Mouse (Mus musculus) MEL (cell line): ENCODE measurements around the gene Kcnn3. TPM values are rescaled to one million over a fixed set of nuclear protein-coding genes. Genes with fewer than 3 reads are reported as not detected.

Source experiments
- DNase-seq: peaks from one replicate; pipeline ENCODE4 v3.0.0; 2011; ENCODE audit warnings: low read depth, low spot score
- H3K27ac ChIP-seq: 2 replicates; pipeline ENCODE4 v1.5.1; 2012; ENCODE audit warnings: low read depth, mild to moderate bottlenecking, control low read depth, low read length, moderate library complexity; ENCODE audit not compliant: control insufficient read depth
- H3K27me3 ChIP-seq, 2 experiments: fragments of 150-350 bp in 1 of 2; sonication (generic) in 1 of 2; 2 replicates each; pipeline ENCODE4 v1.6.1; 2012; ENCODE audit warnings: low read length in 2 of 2, mild to moderate bottlenecking in 2 of 2, improper control_type of control experiment in 1 of 2, moderate library complexity in 1 of 2; ENCODE audit not compliant: insufficient read depth in 2 of 2, control insufficient read depth in 1 of 2
- H3K36me3 ChIP-seq, 2 experiments: 2 replicates each; pipeline ENCODE4 v1.6.1; 2012 to 2014; ENCODE audit warnings: low read length in 2 of 2, improper control_type of control experiment in 1 of 2, inconsistent platforms in 1 of 2, mild to moderate bottlenecking in 1 of 2; ENCODE audit not compliant: insufficient read depth in 2 of 2, control insufficient read depth in 1 of 2
- H3K4me1 ChIP-seq, 2 experiments: fragments of 150-350 bp in 1 of 2; sonication (generic) in 1 of 2; 2 replicates each; pipeline ENCODE4 v1.6.1; 2012; ENCODE audit warnings: low read length in 2 of 2, improper control_type of control experiment in 1 of 2, mild to moderate bottlenecking in 1 of 2; ENCODE audit not compliant: insufficient read depth in 2 of 2, control insufficient read depth in 1 of 2
- H3K4me3 ChIP-seq, 2 experiments: fragments of 150-350 bp in 1 of 2; sonication (generic) in 1 of 2; 2 replicates each; pipeline ENCODE4 v1.5.1; 2012; ENCODE audit warnings: low read depth in 2 of 2, low read length in 2 of 2, mild to moderate bottlenecking in 2 of 2, moderate library complexity in 2 of 2, control low read depth in 1 of 2, improper control_type of control experiment in 1 of 2; ENCODE audit not compliant: control insufficient read depth in 1 of 2, insufficient read depth in 1 of 2
- H3K79me2 ChIP-seq: 2 replicates; pipeline ENCODE4 v1.6.1; 2012; ENCODE audit warnings: mild to moderate bottlenecking, low read length, moderate library complexity; ENCODE audit not compliant: control insufficient read depth, poor library complexity, insufficient read depth
- H3K9ac ChIP-seq: 2 replicates; pipeline ENCODE4 v1.6.1; 2012; ENCODE audit warnings: low read depth, mild to moderate bottlenecking, control low read depth, low read length, moderate library complexity; ENCODE audit not compliant: control insufficient read depth, poor library complexity, severe bottlenecking
- H3K9me3 ChIP-seq: fragments of 150-350 bp; sonication (generic); replicated peaks from 2 replicates; pipeline ENCODE4 v1.6.1; 2012; ENCODE audit warnings: mild to moderate bottlenecking, low read length, improper control_type of control experiment, moderate library complexity; ENCODE audit not compliant: insufficient read depth
- BHLHE40 ChIP-seq: IDR thresholded peaks from 2 replicates; pipeline ENCODE4 v1.6.1; 2012; ENCODE audit warnings: low read depth, mild to moderate bottlenecking, inconsistent platforms, low read length, improper control_type of control experiment, borderline replicate concordance
- CHD1 ChIP-seq: IDR thresholded peaks from 2 replicates; pipeline ENCODE4 v1.6.1; 2012; ENCODE audit warnings: low read depth, mild to moderate bottlenecking, inconsistent platforms, low read length, improper control_type of control experiment
- CHD2 ChIP-seq: IDR thresholded peaks from 2 replicates; pipeline ENCODE4 v1.6.1; 2011; ENCODE audit warnings: low read length, improper control_type of control experiment
- CTCF ChIP-seq, 3 experiments: IDR thresholded peaks in 2 of 3; conservative IDR thresholded peaks in 1 of 3; 2 replicates each; pipeline ENCODE4 v1.5.1; 2011 to 2012; ENCODE audit warnings: low read length in 3 of 3, low read depth in 2 of 3, mild to moderate bottlenecking in 2 of 3, improper control_type of control experiment in 1 of 3, inconsistent platforms in 1 of 3, mixed read lengths in 1 of 3, moderate library complexity in 1 of 3; ENCODE audit not compliant: control insufficient read depth in 1 of 3, insufficient read depth in 1 of 3, poor library complexity in 1 of 3, severe bottlenecking in 1 of 3
- ELF1 ChIP-seq: IDR thresholded peaks from 2 replicates; pipeline ENCODE4 v1.6.1; 2014; ENCODE audit warnings: low read depth, mild to moderate bottlenecking, inconsistent platforms, low read length, improper control_type of control experiment, moderate library complexity
- ETS1 ChIP-seq: IDR thresholded peaks from 2 replicates; pipeline ENCODE4 v1.6.1; 2012; ENCODE audit warnings: low read depth, mild to moderate bottlenecking, inconsistent platforms, low read length, improper control_type of control experiment, moderate library complexity
- GABPA ChIP-seq: IDR thresholded peaks from 2 replicates; pipeline ENCODE4 v1.6.1; 2012; ENCODE audit warnings: low read depth, mild to moderate bottlenecking, inconsistent platforms, low read length, improper control_type of control experiment, moderate library complexity
- GATA1 ChIP-seq: IDR thresholded peaks from 2 replicates; pipeline ENCODE4 v1.6.1; 2011; ENCODE audit warnings: low read depth, low read length, improper control_type of control experiment
- HCFC1 ChIP-seq: IDR thresholded peaks from 2 replicates; pipeline ENCODE4 v1.6.1; 2012; ENCODE audit warnings: low read depth, mild to moderate bottlenecking, inconsistent platforms, low read length, improper control_type of control experiment, moderate library complexity
- KAT2A ChIP-seq: conservative IDR thresholded peaks from 2 replicates; pipeline ENCODE4 v1.6.1; 2012; ENCODE audit warnings: low read depth, low read length, improper control_type of control experiment, inconsistent platforms
- MAFK ChIP-seq: IDR thresholded peaks from 2 replicates; pipeline ENCODE4 v1.6.1; 2011; ENCODE audit warnings: low read depth, mild to moderate bottlenecking, low read length, improper control_type of control experiment, borderline replicate concordance
- MAX ChIP-seq: IDR thresholded peaks from 2 replicates; pipeline ENCODE4 v1.6.1; 2011; ENCODE audit warnings: low read length, improper control_type of control experiment
- MEF2A ChIP-seq: IDR thresholded peaks from 2 replicates; pipeline ENCODE4 v1.6.1; 2014; ENCODE audit warnings: low read depth, mild to moderate bottlenecking, inconsistent platforms, low read length, improper control_type of control experiment; ENCODE audit not compliant: poor library complexity, insufficient replicate concordance, severe bottlenecking; ENCODE audit errors: extremely low read depth
- MXI1 ChIP-seq: IDR thresholded peaks from 2 replicates; pipeline ENCODE4 v1.6.1; 2011; ENCODE audit warnings: mild to moderate bottlenecking, low read depth, low read length, improper control_type of control experiment
- MYB ChIP-seq: IDR thresholded peaks from 2 replicates; pipeline ENCODE4 v1.6.1; 2011; ENCODE audit warnings: mild to moderate bottlenecking, low read depth, low read length, improper control_type of control experiment
- MYC ChIP-seq: IDR thresholded peaks from 2 replicates; pipeline ENCODE4 v1.6.1; 2011; ENCODE audit warnings: low read depth, mild to moderate bottlenecking, low read length, improper control_type of control experiment, moderate library complexity
- NRF1 ChIP-seq: IDR thresholded peaks from 2 replicates; pipeline ENCODE4 v1.6.1; 2014; ENCODE audit warnings: low read depth, mild to moderate bottlenecking, inconsistent platforms, low read length, improper control_type of control experiment, moderate library complexity; ENCODE audit not compliant: poor library complexity, insufficient read depth, severe bottlenecking
- POLR2A ChIP-seq, 2 experiments: IDR thresholded peaks; 2 replicates each; pipeline ENCODE4 v1.6.1; 2011 to 2012; ENCODE audit warnings: low read length in 2 of 2, mild to moderate bottlenecking in 2 of 2, control low read depth in 1 of 2, improper control_type of control experiment in 1 of 2, low read depth in 1 of 2, moderate library complexity in 1 of 2; ENCODE audit not compliant: control insufficient read depth in 1 of 2, insufficient read depth in 1 of 2, poor library complexity in 1 of 2
- POLR2AphosphoS2 ChIP-seq: IDR thresholded peaks from 2 replicates; pipeline ENCODE4 v1.6.1; 2011; ENCODE audit warnings: low read length, improper control_type of control experiment
- RAD21 ChIP-seq: IDR thresholded peaks from 2 replicates; pipeline ENCODE4 v1.6.1; 2011; ENCODE audit warnings: mild to moderate bottlenecking, low read depth, low read length, improper control_type of control experiment
- RCOR1 ChIP-seq: IDR thresholded peaks from 2 replicates; pipeline ENCODE4 v1.6.1; 2012; ENCODE audit warnings: low read depth, mild to moderate bottlenecking, inconsistent platforms, low read length, improper control_type of control experiment
- UBTF ChIP-seq: IDR thresholded peaks from 2 replicates; pipeline ENCODE4 v1.6.1; 2012; ENCODE audit warnings: low read depth, mild to moderate bottlenecking, inconsistent platforms, low read length, improper control_type of control experiment, moderate library complexity, borderline replicate concordance; ENCODE audit not compliant: insufficient read depth
- ZKSCAN1 ChIP-seq: IDR thresholded peaks from 2 replicates; pipeline ENCODE4 v1.6.1; 2012; ENCODE audit warnings: low read depth, mild to moderate bottlenecking, inconsistent platforms, low read length, improper control_type of control experiment, moderate library complexity
- ZMIZ1 ChIP-seq: IDR thresholded peaks from 2 replicates; pipeline ENCODE4 v1.6.1; 2012; ENCODE audit warnings: low read depth, mild to moderate bottlenecking, inconsistent platforms, low read length, improper control_type of control experiment, moderate library complexity
- ZNF384 ChIP-seq: IDR thresholded peaks from 2 replicates; pipeline ENCODE4 v1.6.1; 2012; ENCODE audit warnings: low read depth, mild to moderate bottlenecking, inconsistent platforms, low read length, improper control_type of control experiment
- polyA plus RNA-seq, 2 experiments: library from polyadenylated mRNA; stranded (reverse) in 1 of 2; unstranded in 1 of 2; fragments of >175 nt in 1 of 2; fragments of >200 nt in 1 of 2; gene quantifications; 2 replicates each; pipeline versions ENCODE4 v1.2.1 to v1.2.4; 2012; ENCODE audit warnings: low replicate concordance in 2 of 2, low read depth in 1 of 2; ENCODE audit not compliant: insufficient read length in 2 of 2, insufficient read depth in 1 of 2, missing spikeins in 1 of 2
- total RNA-seq: library from RNA; depleted of rRNA; stranded (reverse); fragments of 300-350 nt; gene quantifications from 2 replicates; pipeline ENCODE4 v1.2.3, GENCODE M21; 2012

Kcnn3 gene
- total and polyA plus RNA-seq, 3 experiments = 0.04 TPM; not detected in 2

- no peaks in the 10 kb centered on the region for H3K79me2 ChIP-seq
- no peaks in the 10 kb centered on the region for H3K36me3 ChIP-seq
- no peak for TF ChIP-seq CTCF (IDR thresholded peaks at IDR 0.05 in 2 of 3, conservative IDR thresholded peaks at IDR 0.05 in 1 of 3; ENCODE audit: control insufficient read depth in 1 of 3, insufficient read depth in 1 of 3, low read depth in 2 of 3, low read length in 3 of 3, poor library complexity in 1 of 3, severe bottlenecking in 1 of 3)
- no peak for TF ChIP-seq RAD21
- no peak for TF ChIP-seq KAT2A
- no peak for TF ChIP-seq ZMIZ1
- no peak for TF ChIP-seq ZNF384
- TF ChIP-seq CHD1 = no peak
- no peak for TF ChIP-seq GATA1
- TF ChIP-seq MAFK = no peak
- TF ChIP-seq MYB = no peak
- no peak for TF ChIP-seq ZKSCAN1
- no peak for TF ChIP-seq POLR2A (IDR thresholded peaks at IDR 0.05; ENCODE audit: control insufficient read depth in 1 of 2, insufficient read depth in 1 of 2, low read depth in 1 of 2, low read length in 2 of 2, poor library complexity in 1 of 2)
- TF ChIP-seq MXI1 = no peak
- TF ChIP-seq MYC = no peak
- TF ChIP-seq CHD2 = no peak
- TF ChIP-seq UBTF = no peak
- no peak overlapping the region for H3K27ac ChIP-seq
- H3K4me3 ChIP-seq = no peak overlapping the region
- no peak for DNase-seq
- no peaks in the 10 kb centered on the region for H3K4me1 ChIP-seq
- H3K9ac ChIP-seq = no peak overlapping the region
- peaks cover 36 to 39% of the 10 kb centered on the region in 2 experiments for H3K27me3 ChIP-seq
- H3K9me3 ChIP-seq = no peaks in the 10 kb centered on the region
Observed at GRCm38 (mm10) chr3:89588436-89588835, 68.5 kb downstream of the Kcnn3 start.

- Histone ChIP-seq H3K27ac (no peak overlapping the region), H3K36me3 (no peaks in the 10 kb centered on the region), H3K9me3 (no peaks in the 10 kb centered on the region), H3K27me3 (peaks cover 36 to 45% of the 10 kb centered on the region in 2 experiments), H3K9ac (no peak overlapping the region), H3K79me2 (no peaks in the 10 kb centered on the region), H3K4me1 (no peaks in the 10 kb centered on the region), H3K4me3 (no peak overlapping the region)
- no peak for DNase-seq
- no peak for TF ChIP-seq HCFC1
- no peak for TF ChIP-seq CHD1
- no peak for TF ChIP-seq ELF1
- no peak for TF ChIP-seq NRF1
- TF ChIP-seq ZMIZ1 = no peak
- no peak for TF ChIP-seq MAX
- TF ChIP-seq RCOR1 = no peak
- no peak for TF ChIP-seq POLR2AphosphoS2
- no peak for TF ChIP-seq ETS1
- TF ChIP-seq BHLHE40 = no peak
- TF ChIP-seq MEF2A = no peak
- no peak for TF ChIP-seq CHD2
- no peak for TF ChIP-seq MXI1
- TF ChIP-seq GABPA = no peak
Observed at GRCm38 (mm10) chr3:89589321-89589720, 69.4 kb downstream of the Kcnn3 start.
